Comparison of ENCODE assay signal across 9 mouse cellular contexts in the genomic region with DNA sequence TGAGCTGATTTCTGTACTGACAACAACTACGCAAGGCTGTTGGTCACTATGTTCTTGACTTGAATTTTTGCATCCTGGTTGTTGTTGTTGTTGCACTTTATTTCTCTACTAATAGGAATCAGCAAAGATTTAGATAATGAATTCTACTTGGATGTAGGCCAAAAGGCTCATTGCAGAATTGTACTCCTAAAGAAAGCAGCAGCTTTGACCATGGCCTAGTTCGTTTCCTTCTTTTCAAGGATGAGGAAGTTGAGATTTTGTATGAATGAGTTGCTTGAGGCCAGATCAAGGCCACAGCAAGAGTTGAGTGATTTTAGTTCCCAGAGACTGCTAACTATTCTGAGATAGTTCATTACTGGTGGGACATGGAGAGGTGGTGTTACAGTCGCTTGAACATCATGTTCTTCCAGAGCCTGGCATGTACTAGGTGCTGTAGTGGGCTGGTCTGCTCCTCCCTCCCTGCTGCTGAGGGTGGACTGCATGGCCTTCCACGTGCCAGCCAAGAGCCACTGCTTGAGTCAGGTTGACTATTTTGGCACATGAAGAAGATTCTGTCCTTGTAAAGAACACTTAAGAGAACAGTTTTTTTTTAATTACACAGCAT. TPM values are rescaled to one million over a fixed set of nuclear protein-coding genes. Genes with fewer than 3 reads are reported as not detected.
DNase-seq lines count a peak whose midpoint lies in the region; ATAC-seq lines count a peak whose summit lies in the region.
"Had no signal": no experiment of that assay in that cellular context is flagged by ENCODE, and none has a peak within 500 bp of the region (broad histone marks: within the 10 kb centered on the region; RNA-seq: fewer than 3 reads in every experiment).

No protein-coding gene starts in this region.

- no peak overlapping the region for H3K27ac ChIP-seq in hindbrain, embryonic 15.5 days (replicated peaks)
- H3K27ac ChIP-seq in lung, embryonic 15.5 days: no peak overlapping the region

- no peaks in the 10 kb centered on the region for H3K27me3 ChIP-seq in hindbrain, embryonic 15.5 days
- no peaks in the 10 kb centered on the region for H3K27me3 ChIP-seq in lung, embryonic 15.5 days

- H3K4me1 ChIP-seq in hindbrain, embryonic 15.5 days (replicated peaks): peaks cover 38% of the 10 kb centered on the region
- H3K4me1 ChIP-seq in lung, embryonic 15.5 days: peaks cover 23% of the 10 kb centered on the region

- no peak for ATAC-seq in hindbrain, embryonic 15.5 days (ENCODE audit: low FRiP score, low read depth)
- no peak for ATAC-seq in lung, embryonic 15.5 days (ENCODE audit: borderline replicate concordance, extremely low read depth, low FRiP score, low TSS enrichment)

- no peaks in the 10 kb centered on the region for H3K36me3 ChIP-seq in hindbrain, embryonic 15.5 days
- H3K36me3 ChIP-seq in lung, embryonic 15.5 days: no peaks in the 10 kb centered on the region

- H3K4me3 ChIP-seq in hindbrain, embryonic 15.5 days: no peak overlapping the region
- no peak overlapping the region for H3K4me3 ChIP-seq in lung, embryonic 15.5 days

- 72% methylated on average over 4 of the region's 4 CpGs for WGBS in hindbrain, embryonic 15.5 days
- WGBS in lung, embryonic 15.5 days: 60% methylated on average over 4 of the region's 4 CpGs

- H3K9me3 ChIP-seq in hindbrain, embryonic 15.5 days: no peaks in the 10 kb centered on the region
- no peaks in the 10 kb centered on the region for H3K9me3 ChIP-seq in lung, embryonic 15.5 days

- H3K4me2 ChIP-seq in hindbrain, embryonic 15.5 days: peak overlapping the region; percentile 75
- peak overlapping the region; percentile 82 for H3K4me2 ChIP-seq in lung, embryonic 15.5 days

- 0 out of 2 replicates have a peak overlapping the region, but pooled peaks have one; percentile 16 for H3K9ac ChIP-seq in hindbrain, embryonic 15.5 days
- H3K9ac ChIP-seq in lung, embryonic 15.5 days: no peak overlapping the region

- DNase-seq in cerebellum, adult 11-12 months: peak; percentile 18
- DNase-seq in cerebellum, postnatal 4 days (ENCODE audit: low spot score in 2 of 2): no peak
- DNase-seq in right cerebral cortex, adult 2 months (ENCODE audit: low spot score in 2 of 2): peak; percentile 23 to 38
- no peak for DNase-seq in right cerebral cortex, postnatal 14 days
- peak; percentile 73 for DNase-seq in testis, postnatal 14 days (ENCODE audit: low spot score)
- DNase-seq in retina, postnatal 1 day: no peak

RNA-seq across cellular contexts. Expression of gene Lrrc58, which starts 3.0 kb away (rescaled TPM):
- 48.2 and 51.7 TPM in 2 replicates for polyA plus RNA-seq in hindbrain, embryonic 15.5 days (2015; fragmentation: Nextera tagmentation; extraction: Ambion mirVana)
- polyA plus RNA-seq in lung, embryonic 15.5 days (2015; fragmentation: Nextera tagmentation; extraction: Ambion mirVana): 62.5 and 62.7 TPM in 2 replicates

RNA-seq across cellular contexts. Expression of gene Gm36028, which starts 10.3 kb away (rescaled TPM):
- polyA plus RNA-seq in hindbrain, embryonic 15.5 days (2015; fragmentation: Nextera tagmentation; extraction: Ambion mirVana): 0.14 and 0.27 TPM in 2 replicates
- 0.22 and 0.38 TPM in 2 replicates for polyA plus RNA-seq in lung, embryonic 15.5 days (2015; fragmentation: Nextera tagmentation; extraction: Ambion mirVana)
- polyA plus RNA-seq: neural tube, embryonic 11.5 days had no signal

RNA-seq across cellular contexts. Expression of gene Gpr156, which starts 45.1 kb away (rescaled TPM):
- polyA plus RNA-seq in hindbrain, embryonic 15.5 days (2015; fragmentation: Nextera tagmentation; extraction: Ambion mirVana): 3.3 and 5.7 TPM in 2 replicates
- polyA plus RNA-seq in lung, embryonic 15.5 days (2015; fragmentation: Nextera tagmentation; extraction: Ambion mirVana): 0.50 and 0.67 TPM in 2 replicates

Comparison
In these comparisons a context has a peak if more than half of its experiments do, and no peak if none do; other contexts are left out.
1. DNase-seq: peak in cerebellum, adult 11-12 months (single experiment), right cerebral cortex, adult 2 months (2 of 2) and testis, postnatal 14 days (single experiment); none in cerebellum, postnatal 4 days (0 of 2), right cerebral cortex, postnatal 14 days (single experiment) and retina, postnatal 1 day (single experiment).